Mouse (Mus musculus) layer of hippocampus, postnatal 36 days (tissue): ENCODE results near the gene Myh9. TPM values are rescaled to one million over a fixed set of nuclear protein-coding genes. Genes with fewer than 3 reads are reported as not detected.
A peak's percentile ranks its signal among the peaks of the same experiment; 100 is the strongest.

ENCODE experiments used
- DNase-seq, 2 experiments: peaks; one replicate each; pipeline ENCODE4 v3.0.0; 2022
- total RNA-seq, 2 experiments: library from RNA; stranded (reverse); gene quantifications; 2 replicates each; pipeline ENCODE4 v1.2.3; 2021

Gene Myh9
- total RNA-seq, 2 experiments from 2014 or later: 92.4 to 103 TPM

GRCm38 (mm10) chr15:77785807-77786206, 56.2 kb downstream of the Myh9 start:
- no peak for DNase-seq

DNA sequence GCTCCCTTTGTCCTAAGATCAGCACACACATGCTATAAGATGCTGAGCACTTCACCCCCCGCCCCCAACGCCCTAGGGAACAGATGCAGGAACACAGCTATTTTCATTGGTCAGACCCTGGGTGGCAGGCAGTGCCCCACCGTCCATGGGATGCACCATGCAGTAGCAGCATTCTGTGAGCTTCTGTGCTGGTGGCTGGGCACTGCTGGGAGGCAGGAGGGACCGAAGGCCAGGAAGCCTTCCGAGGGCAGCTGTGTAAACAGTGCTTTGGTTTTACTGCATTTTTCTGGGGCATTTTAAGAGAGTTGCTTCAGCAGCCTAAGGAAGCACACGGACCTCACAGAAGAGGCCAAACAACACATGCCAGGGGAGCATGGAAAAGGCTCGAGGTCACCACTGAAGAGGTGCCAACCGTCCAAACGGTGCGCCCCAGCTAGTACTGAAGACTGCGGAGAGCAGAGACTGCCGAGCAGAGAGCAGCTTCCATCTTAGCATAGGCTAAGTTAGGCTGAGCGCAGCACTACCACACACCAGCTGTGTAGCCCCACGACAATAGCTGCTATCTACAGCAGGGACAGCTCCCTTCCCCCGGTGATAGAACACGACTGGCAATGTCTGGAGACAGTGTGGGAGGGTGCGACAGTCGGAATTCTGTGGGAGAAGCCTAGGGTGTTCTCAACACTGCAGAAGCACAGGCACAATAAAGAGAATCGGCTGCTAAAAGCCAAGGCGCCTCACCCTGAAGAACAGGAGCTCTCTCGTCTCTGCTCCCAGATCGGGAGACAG, 57.7 kb downstream of the Myh9 start:
- peak; percentile 68 to 73 for DNase-seq

GRCm38 (mm10) chr15:77782449-77783014, 59.4 kb downstream of the Myh9 start:
- DNase-seq: no peak

GRCm38 (mm10) chr15:77775186-77775963, 66.6 kb downstream of the Myh9 start:
- DNase-seq: peak; percentile 68 to 72

- no peak for DNase-seq
These were observed 67.7 kb downstream of the Myh9 start for GRCm38 (mm10) chr15:77774303-77774702.

DNA sequence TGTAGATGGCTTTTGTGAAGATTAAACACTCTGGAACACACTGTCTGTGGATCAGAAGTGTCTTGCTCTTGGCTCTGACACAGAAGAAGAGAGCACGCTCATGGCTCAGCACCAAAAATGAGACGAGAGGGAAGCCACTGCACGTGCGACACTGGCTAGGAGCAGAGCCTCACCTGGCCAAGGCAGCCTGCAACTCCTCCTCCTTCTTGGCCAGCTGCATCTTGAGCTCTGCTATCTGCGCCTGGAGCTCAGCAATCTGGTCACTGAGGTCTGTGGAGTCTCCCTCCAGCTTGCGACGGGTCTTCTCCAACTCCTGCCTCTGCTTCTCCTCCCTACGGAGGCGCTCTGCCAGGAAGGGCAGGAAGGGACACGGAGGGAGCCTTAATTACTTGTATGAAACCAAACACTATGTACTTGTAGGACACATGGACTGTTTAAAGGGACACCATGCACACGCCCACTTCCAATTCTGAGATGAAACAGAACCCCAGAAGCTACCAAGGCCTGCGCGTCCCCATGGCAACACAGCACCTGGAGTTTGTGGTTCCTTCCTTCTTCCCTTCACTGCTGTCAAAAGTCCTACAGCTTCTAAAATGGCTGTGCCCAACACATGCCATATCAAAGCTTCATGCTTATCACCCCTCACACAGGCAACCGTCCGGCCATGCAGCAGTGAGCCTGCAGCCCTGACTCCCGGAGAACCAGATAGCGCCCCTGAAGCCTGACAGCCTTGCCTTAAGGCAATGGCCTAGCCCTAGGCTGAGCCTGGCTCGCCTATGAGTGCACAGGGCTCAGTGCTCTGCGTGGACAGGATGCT, 68.7 kb downstream of the Myh9 start:
- no peak for DNase-seq

DNA sequence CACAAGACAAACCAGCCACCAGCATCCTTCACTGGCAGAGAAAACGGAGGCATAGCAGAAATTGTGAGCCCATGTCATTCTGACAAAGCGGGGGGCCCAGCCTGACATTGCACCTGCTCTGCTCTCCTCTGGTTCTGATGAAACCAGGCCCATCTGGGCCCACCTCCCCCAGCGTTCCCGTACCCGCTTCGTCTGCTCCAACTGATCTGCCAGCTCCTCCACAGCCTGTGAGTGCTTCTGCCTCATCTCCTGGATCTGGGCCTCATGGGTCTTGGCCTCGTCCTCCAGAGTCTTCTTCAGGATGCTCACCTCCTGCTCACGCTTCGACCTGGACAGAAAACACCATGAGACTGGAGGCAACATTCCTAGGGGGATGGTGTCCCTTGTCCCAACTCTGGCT, 71.0 kb downstream of the Myh9 start:
- DNase-seq: peak in 1 of 2 experiments; percentile 62

- DNase-seq: no peak
These were observed 71.6 kb downstream of the Myh9 start for GRCm38 (mm10) chr15:77770341-77770740.

- no peak for DNase-seq
These were observed 75.0 kb downstream of the Myh9 start for GRCm38 (mm10) chr15:77766981-77767380.

DNA sequence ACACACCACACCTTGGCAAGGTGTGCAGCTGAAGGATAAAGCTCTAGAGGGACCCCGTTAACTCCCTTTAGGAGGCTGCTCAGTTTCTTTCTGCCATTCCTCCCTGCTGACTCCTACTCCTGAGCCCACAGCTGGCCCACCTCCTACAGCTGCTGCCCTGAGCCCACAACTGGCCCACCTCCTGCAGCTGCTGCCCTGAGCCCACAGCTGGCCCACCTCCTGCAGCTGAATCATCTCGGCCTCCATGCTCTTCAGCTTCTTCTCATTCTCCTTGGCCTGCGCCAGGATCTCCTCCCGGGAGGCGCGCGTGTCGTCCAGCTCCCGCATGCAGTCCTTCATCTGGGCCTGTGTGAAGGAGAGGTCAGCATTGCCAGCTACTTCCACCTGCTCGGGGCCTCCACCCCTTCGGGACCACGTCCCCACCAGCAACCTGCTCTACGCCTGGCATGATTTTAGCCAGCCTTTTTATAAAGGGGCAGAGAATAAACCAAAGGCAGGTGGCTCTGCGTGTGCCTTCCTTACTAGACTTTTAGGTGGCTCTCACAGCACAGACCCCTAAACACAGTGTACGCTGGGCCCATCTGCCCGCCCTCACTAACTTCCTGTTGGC, 76.4 kb downstream of the Myh9 start:
- no peak for DNase-seq

DNA sequence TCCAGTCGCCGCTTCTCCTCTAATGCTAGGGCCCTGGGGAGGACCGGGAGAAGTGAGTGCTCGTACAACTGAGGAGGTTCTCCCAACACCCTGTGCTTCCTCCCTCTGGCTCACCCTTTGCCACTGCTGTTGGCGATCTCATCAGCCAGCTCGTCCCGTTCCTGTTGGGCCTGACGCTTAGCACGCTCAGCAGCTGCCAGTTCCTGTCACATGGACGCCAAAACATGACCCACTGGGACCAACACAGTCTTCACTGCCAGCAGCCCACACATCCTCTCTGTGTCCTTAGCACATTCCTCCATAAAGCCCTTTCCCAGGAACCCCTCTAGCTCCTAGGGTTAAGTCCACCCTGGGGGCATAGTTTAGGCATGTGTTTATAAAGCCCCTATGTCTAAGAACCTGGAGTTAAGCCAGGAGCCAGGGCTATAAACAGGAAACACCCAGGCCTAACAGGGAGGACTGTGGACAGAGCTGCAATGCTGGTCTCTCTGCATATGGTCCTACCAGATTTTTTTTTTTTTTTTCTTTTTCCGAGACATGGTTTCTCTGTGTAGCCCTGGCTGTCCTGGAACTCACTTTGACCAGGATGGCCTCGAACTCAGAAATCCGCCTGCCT, 77.5 kb downstream of the Myh9 start:
- no peak for DNase-seq

DNA sequence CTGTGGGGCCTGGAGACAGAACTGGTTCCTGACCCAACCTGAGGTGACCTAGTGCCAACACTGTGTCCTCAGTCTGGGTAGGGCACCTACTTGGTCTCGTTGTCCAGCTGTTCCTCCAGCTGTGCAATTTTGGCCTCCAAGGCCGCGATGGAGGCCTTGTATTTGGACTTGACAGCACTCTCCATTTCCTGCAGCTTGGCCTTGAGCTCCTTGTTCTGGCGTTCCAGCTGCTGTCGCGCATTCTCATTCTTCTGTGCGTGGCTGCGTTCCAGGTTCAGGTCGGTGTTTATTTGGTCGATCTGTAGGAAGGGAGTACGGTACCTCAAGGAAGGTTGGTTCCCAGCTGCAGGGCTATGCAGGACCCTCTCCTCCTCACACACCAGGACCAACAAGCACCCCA, 78.3 kb downstream of the Myh9 start:
- no peak for DNase-seq

- no peak for DNase-seq
These were observed 78.9 kb downstream of the Myh9 start for GRCm38 (mm10) chr15:77763050-77763449.

GRCm38 (mm10) chr15:77761561-77762380, 80.2 kb downstream of the Myh9 start:
- no peak for DNase-seq

DNA sequence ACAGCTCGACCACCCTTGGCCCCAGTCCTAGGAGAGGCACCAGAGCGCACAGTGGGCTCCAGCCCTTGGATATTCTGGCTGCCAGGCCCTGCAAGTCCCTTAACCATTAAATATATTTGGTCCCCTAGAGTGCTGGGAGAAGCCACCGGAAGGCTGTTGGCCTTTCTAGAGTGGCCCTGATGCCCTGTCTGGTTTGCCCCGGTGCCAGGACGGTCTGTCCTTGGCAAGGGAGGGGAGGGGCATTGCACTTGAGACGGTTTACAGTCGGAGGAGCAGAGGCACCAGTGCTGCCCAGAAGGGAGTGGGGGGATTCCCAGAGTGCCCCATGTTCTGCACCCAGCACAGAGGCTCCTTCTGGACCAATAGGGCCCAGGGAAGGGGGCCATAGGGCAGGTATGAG, 80.9 kb downstream of the Myh9 start:
- DNase-seq: no peak

DNA sequence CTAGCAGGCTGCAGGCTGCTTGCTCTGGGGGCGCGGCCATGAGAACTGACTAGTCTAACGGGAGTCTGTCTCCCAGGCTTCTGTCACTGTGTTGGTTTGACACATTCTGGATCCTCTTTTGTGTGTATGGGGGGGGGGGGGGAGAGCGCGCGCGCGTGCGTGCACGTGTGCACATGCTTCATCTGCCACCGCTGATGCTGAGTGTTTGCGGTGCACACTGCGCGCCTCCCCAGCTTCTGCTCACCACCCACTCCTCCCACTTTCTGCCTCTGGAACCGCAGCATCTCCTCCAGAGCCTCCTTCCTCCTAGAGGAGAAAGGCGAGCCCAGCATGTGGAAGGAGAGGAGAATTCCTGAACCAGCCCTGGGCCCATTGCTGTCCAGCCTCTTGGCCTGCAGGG, 81.9 kb downstream of the Myh9 start:
- DNase-seq: no peak

- DNase-seq: no peak
These were observed 84.3 kb downstream of the Myh9 start for GRCm38 (mm10) chr15:77757586-77758226.

- DNase-seq: peak; percentile 55 to 61
These were observed 85.1 kb downstream of the Myh9 start, which contains the start of gene Apol8 for GRCm38 (mm10) chr15:77756848-77757247. Gene Apol8, minus strand, starts transcription at chr15:77757003.

- DNase-seq: no peak
These were observed 85.9 kb downstream of the Myh9 start for GRCm38 (mm10) chr15:77756081-77756480.

DNA sequence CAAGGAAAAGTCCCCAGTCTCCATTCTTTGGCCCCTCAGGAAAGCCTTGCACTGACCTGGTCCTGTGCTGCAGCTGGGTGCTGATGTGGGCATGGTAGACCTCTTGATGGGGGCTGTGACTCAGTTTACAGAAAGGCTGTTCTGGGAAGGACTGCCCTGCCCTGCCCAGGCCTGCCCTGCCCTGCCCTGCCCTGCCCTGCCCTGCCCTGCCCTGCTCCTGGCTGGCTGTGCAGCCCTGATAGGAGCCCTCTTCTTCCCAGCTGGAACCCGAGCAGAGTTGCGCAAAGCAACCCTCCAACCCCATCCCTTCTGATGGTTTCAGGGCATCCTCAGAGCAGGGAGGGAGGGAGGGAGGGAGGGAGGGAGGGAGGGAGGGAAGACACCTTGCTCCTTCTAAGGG, 86.8 kb downstream of the Myh9 start:
- DNase-seq: no peak
